Mouse (Mus musculus): ENCODE data around the gene Unc93b1.

Gene Unc93b1

GRCm38 (mm10) chr19:3985261-3985681 is 50.3 kb downstream of the Unc93b1 start:
- DNase-seq (ENCODE audit: low spot score): no peak

- peak; percentile 19 for DNase-seq (ENCODE audit: low spot score)
These were observed 51.3 kb downstream of the Unc93b1 start, which contains the start of gene Acy3 for GRCm38 (mm10) chr19:3986334-3986733. Acy3 (plus strand) TSS chr19:3986570.

- DNase-seq (ENCODE audit: low spot score): no peak
These were observed 53.1 kb downstream of the Unc93b1 start for GRCm38 (mm10) chr19:3988066-3988465.

- DNase-seq (ENCODE audit: low spot score): no peak
These were observed 53.8 kb downstream of the Unc93b1 start for GRCm38 (mm10) chr19:3988750-3989149.

- DNase-seq (ENCODE audit: low spot score): no peak
These were observed 55.8 kb downstream of the Unc93b1 start for GRCm38 (mm10) chr19:3990804-3991203.

GRCm38 (mm10) chr19:3991562-3991961 is 56.6 kb downstream of the Unc93b1 start:
- DNase-seq (ENCODE audit: low spot score): no peak

- no peak for DNase-seq (ENCODE audit: low spot score)
These were observed 57.0 kb downstream of the Unc93b1 start for GRCm38 (mm10) chr19:3991966-3992365.

- DNase-seq (ENCODE audit: low spot score): no peak
These were observed 57.4 kb downstream of the Unc93b1 start, which contains the start of gene Tbx10 for GRCm38 (mm10) chr19:3992416-3992815. Tbx10 (plus strand) TSS chr19:3992752.

GRCm38 (mm10) chr19:3994932-3995331 is 59.9 kb downstream of the Unc93b1 start:
- DNase-seq (ENCODE audit: low spot score): no peak

- no peak for DNase-seq (ENCODE audit: low spot score)
These were observed 60.5 kb downstream of the Unc93b1 start for GRCm38 (mm10) chr19:3995505-3995904.

GRCm38 (mm10) chr19:3996106-3996505 is 61.1 kb downstream of the Unc93b1 start:
- DNase-seq (ENCODE audit: low spot score): no peak

GRCm38 (mm10) chr19:3996747-3997146 is 61.8 kb downstream of the Unc93b1 start:
- no peak for DNase-seq (ENCODE audit: low spot score)

GRCm38 (mm10) chr19:3997231-3997630 is 62.2 kb downstream of the Unc93b1 start:
- DNase-seq (ENCODE audit: low spot score): no peak

- DNase-seq (ENCODE audit: low spot score): no peak
These were observed 63.3 kb downstream of the Unc93b1 start for GRCm38 (mm10) chr19:3998335-3998734.
